8 mouse cellular contexts compared by ENCODE assay signal in genomic region chr7:95688151-95689146, GRCm38 (mm10).
DNase-seq lines count a peak whose midpoint lies in the region; ATAC-seq lines count a peak whose summit lies in the region.

No protein-coding gene starts in this region.

- intact Hi-C loops in left cerebral cortex, postnatal 4 days (cut with DNase I) = no loop called here

- 24% methylated on average over 16 of the region's 16 CpGs for WGBS in heart, embryonic 16.5 days
- WGBS in embryonic facial prominence, embryonic 10.5 days = 6% methylated on average over 16 of the region's 16 CpGs
- WGBS in intestine, embryonic 15.5 days = 18% methylated on average over 16 of the region's 16 CpGs
- 5% methylated on average over 16 of the region's 16 CpGs for WGBS in neural tube, embryonic 11.5 days

- H3K9ac ChIP-seq in heart, embryonic 16.5 days (ENCODE audit: low read length) = peak overlapping the region; percentile 38; the same call in 1 of the 2 replicates
- no peak overlapping the region for H3K9ac ChIP-seq in intestine, embryonic 15.5 days
- H3K9ac ChIP-seq in neural tube, embryonic 11.5 days (ENCODE audit: low read length) = 0 out of 2 replicates have a peak overlapping the region, but pooled peaks have one; percentile 8

- peak overlapping the region; percentile 63 for H3K4me2 ChIP-seq in heart, embryonic 16.5 days (ENCODE audit: low read depth, low read length)
- H3K4me2 ChIP-seq in intestine, embryonic 15.5 days (replicated peaks) = peak overlapping the region; percentile 49
- peak overlapping the region; percentile 42 for H3K4me2 ChIP-seq in neural tube, embryonic 11.5 days (ENCODE audit: low read depth)

- ATAC-seq in heart, embryonic 16.5 days (replicated peaks; ENCODE audit: extremely low read depth, insufficient read depth, low FRiP score) = no peak
- no peak for ATAC-seq in intestine, embryonic 15.5 days
- ATAC-seq in neural tube, embryonic 11.5 days (ENCODE audit: insufficient read depth, low FRiP score, low TSS enrichment) = peak; percentile 74
- no peak for ATAC-seq in granulocyte monocyte progenitor cell, adult 5-6 weeks (replicated peaks; ENCODE audit: poor library complexity, severe bottlenecking)
- ATAC-seq in inflammation-experienced regulatory T-cells, adult 6 months = no peak

- no peak for DNase-seq in heart, adult 18-20 months
- peak; percentile 50 for DNase-seq in embryonic facial prominence, embryonic 10.5 days (ENCODE audit: low spot score)
- DNase-seq in neural tube, embryonic 11.5 days (ENCODE audit: low spot score) = peak; percentile 53
- DNase-seq in left cerebral cortex, postnatal 4 days = no peak

- H3K36me3 ChIP-seq in heart, embryonic 16.5 days (ENCODE audit: control insufficient read depth, insufficient read depth) = no peaks in the 10 kb centered on the region
- no peaks in the 10 kb centered on the region for H3K36me3 ChIP-seq in embryonic facial prominence, embryonic 10.5 days (replicated peaks)
- H3K36me3 ChIP-seq in intestine, embryonic 15.5 days = no peaks in the 10 kb centered on the region
- H3K36me3 ChIP-seq in neural tube, embryonic 11.5 days (ENCODE audit: control insufficient read depth, insufficient read depth, low read length) = no peaks in the 10 kb centered on the region

- H3K4me1 ChIP-seq in heart, embryonic 16.5 days (ENCODE audit: control insufficient read depth, insufficient read depth, low read length) = peaks cover 6% of the 10 kb centered on the region
- H3K4me1 ChIP-seq in embryonic facial prominence, embryonic 10.5 days = peaks cover 30% of the 10 kb centered on the region
- no peaks in the 10 kb centered on the region for H3K4me1 ChIP-seq in intestine, embryonic 15.5 days (replicated peaks)
- H3K4me1 ChIP-seq in neural tube, embryonic 11.5 days (ENCODE audit: control insufficient read depth, insufficient read depth, low read length) = 0 out of 2 replicates have a peak, but pooled peaks cover 6% of the 10 kb centered on the region

- H3K4me3 ChIP-seq in heart, embryonic 16.5 days (ENCODE audit: low read length) = peak overlapping the region; percentile 41
- H3K4me3 ChIP-seq in embryonic facial prominence, embryonic 10.5 days = peak overlapping the region; percentile 49
- peak overlapping the region; percentile 21; the same call in 1 of the 2 replicates for H3K4me3 ChIP-seq in intestine, embryonic 15.5 days (replicated peaks)
- H3K4me3 ChIP-seq in neural tube, embryonic 11.5 days (ENCODE audit: low read depth, low read length) = no peak overlapping the region

- H3K27ac ChIP-seq in heart, embryonic 16.5 days (ENCODE audit: low read length) = no peak overlapping the region
- peak overlapping the region; percentile 69 for H3K27ac ChIP-seq in embryonic facial prominence, embryonic 10.5 days (replicated peaks)
- H3K27ac ChIP-seq in intestine, embryonic 15.5 days = no peak overlapping the region
- no peak overlapping the region for H3K27ac ChIP-seq in neural tube, embryonic 11.5 days (ENCODE audit: low read depth, low read length)

- H3K27me3 ChIP-seq in heart, embryonic 16.5 days (ENCODE audit: control insufficient read depth, insufficient read depth, low read length) = no peaks in the 10 kb centered on the region
- H3K27me3 ChIP-seq in embryonic facial prominence, embryonic 10.5 days (replicated peaks; ENCODE audit: low read depth, poor library complexity, severe bottlenecking) = peaks cover 19% of the 10 kb centered on the region
- H3K27me3 ChIP-seq in intestine, embryonic 15.5 days (replicated peaks) = no peaks in the 10 kb centered on the region
- H3K27me3 ChIP-seq in neural tube, embryonic 11.5 days (ENCODE audit: control insufficient read depth, insufficient read depth, low read length) = no peaks in the 10 kb centered on the region

- H3K9me3 ChIP-seq in heart, embryonic 16.5 days (replicated peaks; ENCODE audit: control insufficient read depth, low read length) = no peaks in the 10 kb centered on the region
- no peaks in the 10 kb centered on the region for H3K9me3 ChIP-seq in embryonic facial prominence, embryonic 10.5 days
- H3K9me3 ChIP-seq in intestine, embryonic 15.5 days = no peaks in the 10 kb centered on the region
- no peaks in the 10 kb centered on the region for H3K9me3 ChIP-seq in neural tube, embryonic 11.5 days (ENCODE audit: control insufficient read depth, low read length)

Comparison
In these comparisons a context has a peak if more than half of its experiments do, and no peak if none do; other contexts are left out.
1. DNase-seq: peak in embryonic facial prominence, embryonic 10.5 days (single experiment) and neural tube, embryonic 11.5 days (single experiment); none in heart, adult 18-20 months (0 of 2) and left cerebral cortex, postnatal 4 days (single experiment).
2. Peak in every context shown above with its lines, with median percentiles within 50 percentile points of each other: H3K4me2 ChIP-seq.